Mouse (Mus musculus) cerebellum, adult 2 months (tissue): ENCODE measurements around the gene Hus1.

Experiments used
- CTCF ChIP-seq: fragments of 200-500 bp; IDR thresholded peaks from 2 replicates; pipeline ENCODE4 v1.5.1; 2011; ENCODE audit warnings: low read depth, mild to moderate bottlenecking, control low read depth, low read length, moderate library complexity, borderline replicate concordance; ENCODE audit not compliant: insufficient read depth
- POLR2A ChIP-seq: fragments of 200-500 bp; IDR thresholded peaks from 2 replicates; pipeline ENCODE4 v1.6.1; 2011; ENCODE audit warnings: low read length, control low read depth, borderline replicate concordance; ENCODE audit not compliant: insufficient read depth

GRCm38 (mm10) chr11:9048703-9049060, 37.7 kb upstream of the Hus1 start, which contains the start of gene Sun3:
- TF ChIP-seq CTCF (no peak), POLR2A (no peak)
